Mouse (Mus musculus): ENCODE data around the gene Ube2e2.

- TF ChIP-seq CTCF (IDR thresholded peaks at IDR 0.05; ENCODE audit: low read depth, low read length) = no peak
- TF ChIP-seq GATA1 (IDR thresholded peaks at IDR 0.05; ENCODE audit: borderline replicate concordance, low read length) = no peak
- TF ChIP-seq TAL1 (conservative IDR thresholded peaks at IDR 0.05; ENCODE audit: low read depth, low read length) = no peak
- TF ChIP-seq POLR2AphosphoS5 (IDR thresholded peaks at IDR 0.05; ENCODE audit: insufficient replicate concordance, low read depth, low read length) = no peak
- no peak for TF ChIP-seq GATA2 (IDR thresholded peaks at IDR 0.05; ENCODE audit: borderline replicate concordance, low read depth, low read length)
Observed at GRCm38 (mm10) chr14:18893121-18893946, 733 bp downstream of the Ube2e2 start.

All from G1E (cell line).